In the genomic region with DNA sequence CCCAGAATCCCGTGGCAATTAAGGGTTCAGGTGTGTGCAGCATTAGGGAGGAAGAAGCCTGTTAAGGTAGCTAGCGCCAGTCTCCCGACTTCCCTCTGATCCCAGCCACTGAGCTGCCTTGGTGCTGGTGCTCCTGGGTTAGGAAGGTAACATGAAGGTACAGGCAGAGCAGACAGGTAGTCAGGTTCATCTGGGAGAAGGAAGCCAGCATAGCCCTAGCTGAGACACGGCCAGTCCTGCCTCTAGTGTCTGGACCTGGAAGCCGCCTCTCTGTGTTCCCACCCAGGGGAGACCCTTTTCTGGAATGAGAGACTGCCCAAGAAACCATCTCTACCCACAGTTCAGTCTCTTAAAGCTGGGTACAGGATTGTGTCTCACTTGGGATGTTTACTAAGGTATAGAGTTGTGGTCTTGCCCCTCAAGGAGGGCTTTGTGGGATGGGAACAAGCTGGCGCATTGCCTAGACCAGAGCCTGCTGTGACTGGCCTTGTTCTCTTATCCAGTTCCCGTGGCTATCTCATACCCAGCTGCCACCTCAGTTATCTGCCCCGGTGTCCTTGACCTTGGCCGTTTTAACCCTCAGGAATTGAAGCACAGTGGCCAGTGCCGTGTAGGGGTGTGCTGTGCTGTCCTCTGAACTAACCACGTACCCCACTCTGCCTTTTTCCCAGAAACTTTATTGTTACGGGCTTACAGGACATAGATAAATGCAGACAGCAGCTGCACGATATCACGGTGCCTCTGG, we compare ENCODE assay signal across 8 mouse cellular contexts. TPM values are rescaled to one million over a fixed set of nuclear protein-coding genes. Genes with fewer than 3 reads are reported as not detected.
A peak's percentile ranks its signal among the peaks of the same experiment; 100 is the strongest.
DNase-seq lines count a peak whose midpoint lies in the region; ATAC-seq and TF ChIP-seq lines count a peak whose summit lies in the region.

No protein-coding gene starts in this region.

- WGBS in heart, adult 2 months = 60% methylated on average over 14 of the region's 14 CpGs
- 90% methylated on average over 14 of the region's 14 CpGs for WGBS in hindbrain, embryonic 11.5 days
- 90% methylated on average over 14 of the region's 14 CpGs for WGBS in midbrain, embryonic 12.5 days

- no peak overlapping the region for H3K27ac ChIP-seq in heart, adult 2 months
- H3K27ac ChIP-seq in hindbrain, embryonic 11.5 days (ENCODE audit: low read depth, low read length) = no peak overlapping the region
- no peak overlapping the region for H3K27ac ChIP-seq in midbrain, embryonic 12.5 days (replicated peaks)

- TF ChIP-seq EP300 in heart, adult 2 months (IDR thresholded peaks at IDR 0.05; ENCODE audit: insufficient read depth, low read depth, low read length) = no peak

- peaks cover 1% of the 10 kb centered on the region for H3K79me2 ChIP-seq in heart, adult 2 months (replicated peaks; ENCODE audit: control insufficient read depth, insufficient read depth, low read length)

- H3K4me2 ChIP-seq in hindbrain, embryonic 11.5 days (replicated peaks; ENCODE audit: low read depth, low read length) = peak overlapping the region; percentile 84
- H3K4me2 ChIP-seq in midbrain, embryonic 12.5 days (replicated peaks) = peak overlapping the region; percentile 96

- intact Hi-C loops in heart, adult 2 months (cut with DNase I) = loop anchor here (5.0 to 10.0 kb wide), 2 partner anchors 199 to 1226 kb away; partner anchors contain the start of genes Fastkd3, Mtrr and Srd5a1

- ATAC-seq in hindbrain, embryonic 11.5 days (ENCODE audit: low FRiP score) = no peak
- ATAC-seq in midbrain, embryonic 12.5 days (ENCODE audit: low FRiP score, low read depth) = no peak
- no peak for ATAC-seq in activated CD4-positive, CD25-positive, alpha-beta regulatory T cell, adult 4 months

- H3K27me3 ChIP-seq in heart, adult 2 months (ENCODE audit: control insufficient read depth, insufficient read depth, low read length) = no peaks in the 10 kb centered on the region
- H3K27me3 ChIP-seq in hindbrain, embryonic 11.5 days (ENCODE audit: control insufficient read depth, insufficient read depth, low read length) = no peaks in the 10 kb centered on the region
- H3K27me3 ChIP-seq in midbrain, embryonic 12.5 days = no peaks in the 10 kb centered on the region

- H3K9me3 ChIP-seq in hindbrain, embryonic 11.5 days (ENCODE audit: control insufficient read depth, low read length) = no peaks in the 10 kb centered on the region
- H3K9me3 ChIP-seq in midbrain, embryonic 12.5 days = no peaks in the 10 kb centered on the region

- no peaks in the 10 kb centered on the region for H3K36me3 ChIP-seq in heart, adult 2 months (ENCODE audit: control insufficient read depth, insufficient read depth, low read length)
- 0 out of 2 replicates have a peak, but pooled peaks cover 6% of the 10 kb centered on the region for H3K36me3 ChIP-seq in hindbrain, embryonic 11.5 days (ENCODE audit: control insufficient read depth, insufficient read depth, low read length)
- H3K36me3 ChIP-seq in midbrain, embryonic 12.5 days = peaks cover 45% of the 10 kb centered on the region

- H3K9ac ChIP-seq in heart, adult 2 months (ENCODE audit: low read depth, low read length) = no peak overlapping the region
- no peak overlapping the region for H3K9ac ChIP-seq in hindbrain, embryonic 11.5 days (ENCODE audit: low read depth, low read length)
- H3K9ac ChIP-seq in midbrain, embryonic 12.5 days (replicated peaks) = peak overlapping the region; percentile 75; the same call in 1 of the 2 replicates

- peak; percentile 2 for DNase-seq in heart, adult 8-10 months (ENCODE audit: low spot score)
- no peak for DNase-seq in heart, adult 2 months
- DNase-seq in adrenal gland, postnatal 10 days = peak; percentile 40
- DNase-seq in hindbrain, embryonic 11.5 days (ENCODE audit: low spot score) = no peak
- no peak for DNase-seq in spleen, adult 12 weeks (ENCODE audit: low spot score)
- DNase-seq in kidney, postnatal 10 days = no peak

- H3K4me3 ChIP-seq in heart, adult 2 months = no peak overlapping the region
- peak overlapping the region; percentile 85 for H3K4me3 ChIP-seq in hindbrain, embryonic 11.5 days (ENCODE audit: low read depth, low read length)
- H3K4me3 ChIP-seq in midbrain, embryonic 12.5 days = peak overlapping the region; percentile 85

- TF ChIP-seq CTCF in heart, adult 2 months (IDR thresholded peaks at IDR 0.05) = no peak

- H3K4me1 ChIP-seq in heart, adult 2 months (ENCODE audit: control insufficient read depth, insufficient read depth, low read length) = peaks cover 6% of the 10 kb centered on the region
- H3K4me1 ChIP-seq in hindbrain, embryonic 11.5 days (replicated peaks; ENCODE audit: control insufficient read depth, insufficient read depth, low read length) = peaks cover 5% of the 10 kb centered on the region; the same call in 1 of the 2 replicates
- H3K4me1 ChIP-seq in midbrain, embryonic 12.5 days = peaks cover 14% of the 10 kb centered on the region

- no peak for TF ChIP-seq POLR2A in heart, adult 2 months (IDR thresholded peaks at IDR 0.05; ENCODE audit: insufficient read depth, low read depth, low read length)

RNA-seq across cellular contexts. Expression of gene Med10, which starts 8.9 kb away (rescaled TPM):
- 10 to 100 TPM; 23.3 to 29.4 (median 27.0) TPM for total RNA-seq in heart, adult 8-10 months (2022)
- 10 to 100 TPM; 19.7 to 22.9 TPM for total RNA-seq in heart, adult 2 months (2021)
- polyA plus RNA-seq in heart, adult 2 months (2012; rRNA removed) = 19.3 and 19.7 TPM in 2 replicates
- total RNA-seq in adrenal gland, postnatal 10 days (2021) = 10 to 100 TPM; 55.0 to 62.9 TPM
- polyA plus RNA-seq in hindbrain, embryonic 11.5 days (2014; fragmentation: Nextera tagmentation; extraction: Ambion mirVana) = 227 and 230 TPM in 2 replicates
- polyA plus RNA-seq in midbrain, embryonic 12.5 days (2016; fragmentation: Nextera tagmentation; extraction: Ambion mirVana) = 165 and 170 TPM in 2 replicates
- 100 to 1,000 TPM; 186 to 216 TPM for polyA plus RNA-seq in activated CD4-positive, CD25-positive, alpha-beta regulatory T cell, adult 4 months (2017; shearing (Covaris generic))

Comparison
In these comparisons a context has a peak if more than half of its experiments do, and no peak if none do; other contexts are left out.
1. DNase-seq: peak in heart, adult 8-10 months (single experiment) and adrenal gland, postnatal 10 days (single experiment); none in heart, adult 2 months (0 of 2), hindbrain, embryonic 11.5 days (single experiment), spleen, adult 12 weeks (single experiment) and kidney, postnatal 10 days (single experiment).